Mouse (Mus musculus) testis, adult 2 months (tissue): ENCODE results near the gene Amn1. TPM values are rescaled to one million over a fixed set of nuclear protein-coding genes. Genes with fewer than 3 reads are reported as not detected.
"Not testable (repeated sequence)": the region's sequence is repeated elsewhere in the genome, so short reads cannot be mapped to it uniquely, and the experiment has no call there.

Experiments
- H3K27ac ChIP-seq: fragments of 200-500 bp; 2 replicates; pipeline ENCODE4 v1.5.1; 2012; ENCODE audit warnings: low read depth, low read length; ENCODE audit not compliant: control insufficient read depth, insufficient read depth
- H3K27me3 ChIP-seq: fragments of 200-500 bp; 2 replicates; pipeline ENCODE4 v1.6.1; 2012; ENCODE audit warnings: mild to moderate bottlenecking, low read length, moderate library complexity; ENCODE audit not compliant: control insufficient read depth, insufficient read depth
- H3K36me3 ChIP-seq: fragments of 200-500 bp; 2 replicates; pipeline ENCODE4 v1.6.1; 2012; ENCODE audit warnings: mild to moderate bottlenecking, low read length; ENCODE audit not compliant: control insufficient read depth, insufficient read depth
- H3K4me1 ChIP-seq: fragments of 200-500 bp; 2 replicates; pipeline ENCODE4 v1.6.1; 2012; ENCODE audit warnings: low read length; ENCODE audit not compliant: control insufficient read depth, insufficient read depth
- H3K4me3 ChIP-seq: fragments of 200-500 bp; 2 replicates; pipeline ENCODE4 v1.5.1; 2012; ENCODE audit warnings: low read depth, mild to moderate bottlenecking, low read length, moderate library complexity, mixed read lengths; ENCODE audit not compliant: control insufficient read depth
- CTCF ChIP-seq: fragments of 200-500 bp; IDR thresholded peaks from 2 replicates; pipeline ENCODE4 v1.5.1; 2012; ENCODE audit warnings: low read depth, mild to moderate bottlenecking, inconsistent platforms, low read length, moderate library complexity; ENCODE audit not compliant: control insufficient read depth, insufficient read depth, insufficient replicate concordance
- POLR2A ChIP-seq: fragments of 200-500 bp; IDR thresholded peaks from 2 replicates; pipeline ENCODE4 v1.6.1; 2012; ENCODE audit warnings: low read depth, mild to moderate bottlenecking, inconsistent platforms, low read length, moderate library complexity; ENCODE audit not compliant: control insufficient read depth
- polyA plus RNA-seq: library from polyadenylated mRNA; depleted of rRNA; stranded (reverse); fragments of >200 nt; gene quantifications from 2 replicates; pipeline ENCODE4 v1.2.3, GENCODE M21; 2012

The Amn1 gene
- polyA plus RNA-seq, 1 experiment, result 58.4 TPM

GRCm38 (mm10) chr6:149193276-149193905 lies 4.9 kb upstream of the Amn1 start:
- TF ChIP-seq POLR2A, result no peak
- no peak for TF ChIP-seq CTCF
- 0 out of 2 replicates have a peak, but pooled peaks cover 2% of the 10 kb centered on the region for H3K4me1 ChIP-seq
- no peaks in the 10 kb centered on the region for H3K27me3 ChIP-seq
- no peak overlapping the region for H3K4me3 ChIP-seq
- H3K27ac ChIP-seq, result no peak overlapping the region
- H3K36me3 ChIP-seq, result no peaks in the 10 kb centered on the region

- H3K36me3 ChIP-seq, H3K4me1 ChIP-seq, H3K4me3 ChIP-seq, H3K27ac ChIP-seq, H3K27me3 ChIP-seq: not testable (repeated sequence)
These were observed 3.4 kb upstream of the Amn1 start for GRCm38 (mm10) chr6:149191951-149192350.

DNA sequence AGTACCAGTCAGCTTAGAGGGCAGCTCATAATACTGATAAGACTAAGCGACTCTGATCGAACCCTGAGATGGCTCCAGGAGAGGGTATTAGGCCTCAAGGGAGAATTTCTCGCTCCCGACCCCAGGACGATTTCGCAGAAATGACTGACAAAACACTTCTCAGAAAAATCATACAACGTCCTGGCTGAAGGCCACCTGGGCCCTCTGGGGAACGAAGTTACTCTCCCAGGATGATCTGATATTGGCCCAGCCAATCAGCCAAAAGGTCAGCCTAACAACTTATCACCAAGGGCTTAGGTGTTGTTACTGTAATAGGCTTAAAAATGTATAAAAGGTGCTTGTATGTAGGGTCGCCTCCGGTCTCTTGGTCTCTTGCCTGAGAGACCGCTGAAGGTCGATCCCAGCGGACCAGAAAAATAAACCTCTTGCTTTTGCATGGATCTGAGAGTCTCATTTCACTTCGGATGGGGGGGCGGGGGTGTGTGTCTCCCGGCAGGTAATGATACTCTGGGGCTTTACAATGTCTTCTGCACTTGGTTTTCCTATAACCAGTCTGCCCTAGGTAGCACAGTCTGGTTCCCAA lies 919 bp upstream of the Amn1 start:
- peak overlapping the region; percentile 98 for H3K4me3 ChIP-seq
- peaks cover 2% of the 10 kb centered on the region for H3K36me3 ChIP-seq
- TF ChIP-seq POLR2A (no peak), CTCF (no peak)
- no peaks in the 10 kb centered on the region for H3K27me3 ChIP-seq
- 0 out of 2 replicates have a peak, but pooled peaks cover 2% of the 10 kb centered on the region for H3K4me1 ChIP-seq
- H3K27ac ChIP-seq, result no peak overlapping the region; the same call in 1 of the 2 replicates

GRCm38 (mm10) chr6:149188925-149189257 lies 379 bp upstream of the Amn1 start:
- H3K27ac ChIP-seq, result peak overlapping the region; percentile 97
- H3K36me3 ChIP-seq, result peaks cover 2% of the 10 kb centered on the region
- no peaks in the 10 kb centered on the region for H3K27me3 ChIP-seq
- 0 out of 2 replicates have a peak, but pooled peaks cover 2% of the 10 kb centered on the region for H3K4me1 ChIP-seq
- peak overlapping the region; percentile 98 for H3K4me3 ChIP-seq
- TF ChIP-seq POLR2A (no peak), CTCF (no peak)

DNA sequence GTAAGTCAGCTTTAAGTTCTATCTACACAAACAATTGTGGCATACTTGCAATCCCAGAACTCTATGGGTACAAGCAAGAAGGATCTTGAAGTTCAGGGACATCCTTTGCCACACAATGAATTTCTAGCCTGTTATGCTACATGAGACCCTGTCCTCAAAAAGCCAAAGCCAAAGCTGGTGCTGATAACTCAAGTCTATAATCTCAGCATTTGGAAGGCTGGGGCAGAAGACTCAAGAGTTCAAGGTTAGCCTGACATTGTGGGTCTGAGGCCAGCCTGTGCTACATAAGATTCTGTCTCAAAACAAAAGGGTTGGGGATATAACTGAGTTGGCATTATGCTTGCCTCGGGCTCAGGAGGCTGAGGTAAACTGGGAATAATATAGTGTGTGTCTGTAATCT lies 1.1 kb downstream of the Amn1 start:
- no peak for TF ChIP-seq CTCF
- no peak for TF ChIP-seq POLR2A
- peak overlapping the region; percentile 90 for H3K4me3 ChIP-seq
- H3K4me1 ChIP-seq, result 0 out of 2 replicates have a peak, but pooled peaks cover 2% of the 10 kb centered on the region
- no peaks in the 10 kb centered on the region for H3K27me3 ChIP-seq
- peaks cover 2% of the 10 kb centered on the region for H3K36me3 ChIP-seq
- H3K27ac ChIP-seq, result peak overlapping the region; percentile 64; the same call in 1 of the 2 replicates

- Histone ChIP-seq H3K27me3 (no peaks in the 10 kb centered on the region), H3K4me1 (no peaks in the 10 kb centered on the region), H3K36me3 (peaks cover 2% of the 10 kb centered on the region), H3K27ac (no peak overlapping the region), H3K4me3 (no peak overlapping the region)
- TF ChIP-seq POLR2A (no peak), CTCF (no peak)
These were observed 4.5 kb downstream of the Amn1 start for GRCm38 (mm10) chr6:149184007-149184406.

GRCm38 (mm10) chr6:149179064-149179463 lies 9.4 kb downstream of the Amn1 start:
- no peaks in the 10 kb centered on the region for H3K27me3 ChIP-seq
- no peak for TF ChIP-seq CTCF
- TF ChIP-seq POLR2A, result no peak
- H3K4me1 ChIP-seq, result no peaks in the 10 kb centered on the region
- no peak overlapping the region for H3K4me3 ChIP-seq
- no peak overlapping the region for H3K27ac ChIP-seq
- H3K36me3 ChIP-seq, result no peaks in the 10 kb centered on the region; the same call in 1 of the 2 replicates
